Mouse (Mus musculus): Measurements from ENCODE around the gene Spz1. TPM values are rescaled to one million over a fixed set of nuclear protein-coding genes. Genes with fewer than 3 reads are reported as not detected.

Spz1 gene
- polyA plus RNA-seq, 1 experiment from 2014 or later = not detected

GRCm38 (mm10) chr13:92556458-92557126, 19.4 kb downstream of the Spz1 start:
- Histone ChIP-seq H3K9me3 (replicated peaks) (peaks cover 1% of the 10 kb centered on the region; the same call in 1 of the 2 replicates), H3K27ac (no peak overlapping the region), H3K36me3 (peaks cover 4% of the 10 kb centered on the region; the same call in 1 of the 2 replicates), H3K27me3 (ENCODE audit: low read depth, poor library complexity, severe bottlenecking) (peaks cover 5% of the 10 kb centered on the region; the same call in 1 of the 2 replicates), H3K4me3 (no peak overlapping the region), H3K4me1 (peaks cover 19% of the 10 kb centered on the region)
- DNase-seq (ENCODE audit: low spot score) = no peak
- WGBS = 25% methylated on average over 8 of the region's 8 CpGs

GRCm38 (mm10) chr13:92547093-92547492, 28.9 kb downstream of the Spz1 start:
- H3K9me3 ChIP-seq (replicated peaks) = peaks cover 15% of the 10 kb centered on the region
- peaks cover 7% of the 10 kb centered on the region; the same call in 1 of the 2 replicates for H3K36me3 ChIP-seq
- no peaks in the 10 kb centered on the region for H3K4me1 ChIP-seq
- no peak overlapping the region for H3K27ac ChIP-seq
- peak; percentile 17 for DNase-seq (ENCODE audit: low spot score)
- 88% methylated on average over 4 of the region's 4 CpGs for WGBS
- H3K27me3 ChIP-seq (ENCODE audit: low read depth, poor library complexity, severe bottlenecking) = no peaks in the 10 kb centered on the region
- no peak overlapping the region for H3K4me3 ChIP-seq

- H3K4me1 ChIP-seq = peaks cover 7% of the 10 kb centered on the region; the same call in 1 of the 2 replicates
- no peak overlapping the region for H3K27ac ChIP-seq
- no peaks in the 10 kb centered on the region for H3K36me3 ChIP-seq
- no peaks in the 10 kb centered on the region for H3K27me3 ChIP-seq (ENCODE audit: low read depth, poor library complexity, severe bottlenecking)
- WGBS = 85% methylated on average over 6 of the region's 6 CpGs
- no peak for DNase-seq (ENCODE audit: low spot score)
- H3K4me3 ChIP-seq = no peak overlapping the region
- no peaks in the 10 kb centered on the region for H3K9me3 ChIP-seq (replicated peaks)
Observed at GRCm38 (mm10) chr13:92540997-92541396, 35.0 kb downstream of the Spz1 start.

- Histone ChIP-seq H3K27ac (no peak overlapping the region), H3K4me1 (peaks cover 7% of the 10 kb centered on the region; the same call in 1 of the 2 replicates), H3K4me3 (no peak overlapping the region), H3K27me3 (ENCODE audit: low read depth, poor library complexity, severe bottlenecking) (no peaks in the 10 kb centered on the region), H3K9me3 (replicated peaks) (no peaks in the 10 kb centered on the region), H3K36me3 (no peaks in the 10 kb centered on the region)
- 51% methylated on average over 4 of the region's 4 CpGs for WGBS
- DNase-seq (ENCODE audit: low spot score) = no peak
Observed at GRCm38 (mm10) chr13:92539126-92539525, 36.8 kb downstream of the Spz1 start.

- Histone ChIP-seq H3K9me3 (replicated peaks) (no peaks in the 10 kb centered on the region), H3K27ac (no peak overlapping the region), H3K4me3 (no peak overlapping the region), H3K27me3 (ENCODE audit: low read depth, poor library complexity, severe bottlenecking) (no peaks in the 10 kb centered on the region), H3K4me1 (peaks cover 8% of the 10 kb centered on the region), H3K36me3 (no peaks in the 10 kb centered on the region)
- 54% methylated on average over 2 of the region's 2 CpGs for WGBS
- no peak for DNase-seq (ENCODE audit: low spot score)
Observed at GRCm38 (mm10) chr13:92533801-92534200, 42.2 kb downstream of the Spz1 start.

- no peaks in the 10 kb centered on the region for H3K36me3 ChIP-seq
- peaks cover 7% of the 10 kb centered on the region for H3K4me1 ChIP-seq
- H3K27ac ChIP-seq = no peak overlapping the region
- no peaks in the 10 kb centered on the region for H3K27me3 ChIP-seq (ENCODE audit: low read depth, poor library complexity, severe bottlenecking)
- no peak overlapping the region for H3K4me3 ChIP-seq
- 84% methylated on average over 2 of the region's 2 CpGs for WGBS
- no peak for DNase-seq (ENCODE audit: low spot score)
- H3K9me3 ChIP-seq (replicated peaks) = no peaks in the 10 kb centered on the region
Observed at GRCm38 (mm10) chr13:92532216-92532615, 43.8 kb downstream of the Spz1 start.

GRCm38 (mm10) chr13:92531237-92531636, 44.7 kb downstream of the Spz1 start:
- no peak for DNase-seq (ENCODE audit: low spot score)
- Histone ChIP-seq H3K9me3 (replicated peaks) (no peaks in the 10 kb centered on the region), H3K36me3 (no peaks in the 10 kb centered on the region), H3K27me3 (ENCODE audit: low read depth, poor library complexity, severe bottlenecking) (no peaks in the 10 kb centered on the region), H3K27ac (peak overlapping the region; percentile 95), H3K4me3 (peak overlapping the region; percentile 77), H3K4me1 (peaks cover 7% of the 10 kb centered on the region)
- WGBS = 6% methylated on average over 15 of the region's 15 CpGs

GRCm38 (mm10) chr13:92530721-92531211, 45.2 kb downstream of the Spz1 start, which contains the start of gene Zfyve16:
Gene Zfyve16 (minus strand): TSS chr13:92530868.
- H3K9me3 ChIP-seq (replicated peaks) = no peaks in the 10 kb centered on the region
- peak; percentile 99 for DNase-seq (ENCODE audit: low spot score)
- no peaks in the 10 kb centered on the region for H3K36me3 ChIP-seq
- H3K4me1 ChIP-seq = peaks cover 7% of the 10 kb centered on the region
- no peaks in the 10 kb centered on the region for H3K27me3 ChIP-seq (ENCODE audit: low read depth, poor library complexity, severe bottlenecking)
- WGBS = under 1% methylated on average over 46 of the region's 46 CpGs
- H3K27ac ChIP-seq = peak within 1 kb of the TSS; percentile 95
- H3K4me3 ChIP-seq = peak within 1 kb of the TSS; percentile 77

- H3K27me3 ChIP-seq (ENCODE audit: low read depth, poor library complexity, severe bottlenecking) = no peaks in the 10 kb centered on the region
- whole genome bisulfite sequencing = 4% methylated on average over 45 of the region's 47 CpGs
- H3K36me3 ChIP-seq = no peaks in the 10 kb centered on the region
- no peak for DNase-seq (ENCODE audit: low spot score)
- peak overlapping the region; percentile 77 for H3K4me3 ChIP-seq
- H3K27ac ChIP-seq = peak overlapping the region; percentile 95
- H3K9me3 ChIP-seq (replicated peaks) = no peaks in the 10 kb centered on the region
- peaks cover 7% of the 10 kb centered on the region for H3K4me1 ChIP-seq
Observed at GRCm38 (mm10) chr13:92529828-92530720, 45.9 kb downstream of the Spz1 start.

Other genes with a start within 250 kb of the Spz1 start
- 28.0 and 30.8 TPM in 2 replicates for gene Dhfr, start 221.4 kb downstream of the Spz1 start, polyA plus RNA-seq (2016; fragmentation: Nextera tagmentation; extraction: Ambion mirVana)
- gene Msh3, start 221.2 kb downstream of the Spz1 start, polyA plus RNA-seq (2016; fragmentation: Nextera tagmentation; extraction: Ambion mirVana) = 33.5 and 37.7 TPM in 2 replicates
- gene Ankrd34b, start 150.3 kb downstream of the Spz1 start, polyA plus RNA-seq (2016; fragmentation: Nextera tagmentation; extraction: Ambion mirVana) = 0.05 TPM in 2 replicates
- 0.13 TPM in 1 of 2 replicates, not detected in the other for gene Fam151b, start 92.2 kb downstream of the Spz1 start, polyA plus RNA-seq (2016; fragmentation: Nextera tagmentation; extraction: Ambion mirVana)
- 9.8 and 12.5 TPM in 2 replicates for gene Zfyve16, start 45.3 kb downstream of the Spz1 start, polyA plus RNA-seq (2016; fragmentation: Nextera tagmentation; extraction: Ambion mirVana)
- gene Serinc5, start 34.9 kb upstream of the Spz1 start, polyA plus RNA-seq (2016; fragmentation: Nextera tagmentation; extraction: Ambion mirVana) = 9.1 and 10.1 TPM in 2 replicates
- 1.2 TPM in 2 replicates for gene Thbs4, start 218.6 kb upstream of the Spz1 start, polyA plus RNA-seq (2016; fragmentation: Nextera tagmentation; extraction: Ambion mirVana)

All from limb, embryonic 10.5 days (tissue).